Mouse (Mus musculus) CH12.LX (cell line): Measurements from ENCODE around the gene Ccdc18. TPM values are rescaled to one million over a fixed set of nuclear protein-coding genes. Genes with fewer than 3 reads are reported as not detected.

Experiments used
- DNase-seq: peaks from one replicate; pipeline ENCODE4 v3.0.0-alpha.2; 2013; ENCODE audit errors: extremely low read depth
- H3K27ac ChIP-seq: 2 replicates; pipeline ENCODE4 v1.5.1; 2012; ENCODE audit warnings: low read depth, mild to moderate bottlenecking, control low read depth, moderate library complexity; ENCODE audit not compliant: insufficient read depth
- H3K27me3 ChIP-seq: replicated peaks from 2 replicates; pipeline ENCODE3; 2012; ENCODE audit warnings: inconsistent platforms
- H3K36me3 ChIP-seq, 2 experiments: replicated peaks in 1 of 2; 2 replicates each; pipeline versions ENCODE3 to v1.6.1; 2012; ENCODE audit warnings: inconsistent platforms in 1 of 2, low read length in 1 of 2, mild to moderate bottlenecking in 1 of 2, mixed read lengths in 1 of 2, moderate library complexity in 1 of 2; ENCODE audit not compliant: control insufficient read depth in 1 of 2, insufficient read depth in 1 of 2
- H3K4me1 ChIP-seq, 2 experiments: 2 replicates each; pipeline ENCODE4 v1.6.1; 2012; ENCODE audit warnings: inconsistent platforms in 1 of 2, moderate library complexity in 1 of 2; ENCODE audit not compliant: insufficient read depth in 2 of 2, control insufficient read depth in 1 of 2
- H3K4me2 ChIP-seq: 2 replicates; pipeline ENCODE4 v1.6.1; 2012; ENCODE audit warnings: low read depth, mild to moderate bottlenecking, control low read depth; ENCODE audit not compliant: poor library complexity, insufficient read depth, severe bottlenecking
- H3K4me3 ChIP-seq, 3 experiments: fragments of 150-350 bp in 1 of 3; sonication (generic) in 1 of 3; replicated peaks in 1 of 3; 2 replicates each; pipeline versions ENCODE3 to v1.5.1; 2011 to 2012; ENCODE audit warnings: low read depth in 2 of 3, low read length in 2 of 3, mild to moderate bottlenecking in 2 of 3, moderate library complexity in 2 of 3, control low read depth in 1 of 3, improper control_type of control experiment in 1 of 3, inconsistent platforms in 1 of 3, mixed read lengths in 1 of 3; ENCODE audit not compliant: poor library complexity in 1 of 3
- H3K79me2 ChIP-seq: replicated peaks from 2 replicates; pipeline ENCODE4 v1.6.1; 2012; ENCODE audit warnings: mild to moderate bottlenecking, moderate library complexity; ENCODE audit not compliant: control insufficient read depth, poor library complexity, insufficient read depth, severe bottlenecking; ENCODE audit errors: extremely low read depth
- H3K9ac ChIP-seq: 2 replicates; pipeline ENCODE4 v1.6.1; 2012; ENCODE audit warnings: low read depth, mild to moderate bottlenecking, control low read depth, moderate library complexity; ENCODE audit not compliant: insufficient read depth
- H3K9me3 ChIP-seq: replicated peaks from 2 replicates; pipeline ENCODE3; 2012; ENCODE audit warnings: low read length, inconsistent platforms, mixed read lengths
- BHLHE40 ChIP-seq: IDR thresholded peaks from 2 replicates; pipeline ENCODE4 v1.6.1; 2011; ENCODE audit warnings: mild to moderate bottlenecking, low read depth, low read length, improper control_type of control experiment
- CHD1 ChIP-seq: IDR thresholded peaks from 2 replicates; pipeline ENCODE4 v1.6.1; 2012; ENCODE audit warnings: low read depth, low read length, improper control_type of control experiment, inconsistent platforms
- CHD2 ChIP-seq: IDR thresholded peaks from 2 replicates; pipeline ENCODE4 v1.6.1; 2011; ENCODE audit warnings: low read length, improper control_type of control experiment
- CTCF ChIP-seq, 2 experiments: IDR thresholded peaks in 1 of 2; conservative IDR thresholded peaks in 1 of 2; 2 replicates each; pipeline ENCODE4 v1.5.1; 2011 to 2012; ENCODE audit warnings: low read depth in 2 of 2, low read length in 2 of 2, improper control_type of control experiment in 1 of 2, inconsistent platforms in 1 of 2, mild to moderate bottlenecking in 1 of 2, moderate library complexity in 1 of 2
- E2F4 ChIP-seq: IDR thresholded peaks from 2 replicates; pipeline ENCODE4 v1.6.1; 2011; ENCODE audit warnings: low read depth, low read length, improper control_type of control experiment; ENCODE audit not compliant: insufficient replicate concordance
- ELF1 ChIP-seq: IDR thresholded peaks from 2 replicates; pipeline ENCODE4 v1.6.1; 2014; ENCODE audit warnings: low read depth, mild to moderate bottlenecking, inconsistent platforms, low read length, improper control_type of control experiment
- EP300 ChIP-seq: IDR thresholded peaks from 2 replicates; pipeline ENCODE4 v1.6.1; 2011; ENCODE audit warnings: low read length, improper control_type of control experiment
- ETS1 ChIP-seq: conservative IDR thresholded peaks from 2 replicates; pipeline ENCODE4 v1.6.1; 2012; ENCODE audit warnings: low read depth, mild to moderate bottlenecking, inconsistent platforms, low read length, improper control_type of control experiment, moderate library complexity
- GABPA ChIP-seq: IDR thresholded peaks from 2 replicates; pipeline ENCODE4 v1.6.1; 2012; ENCODE audit warnings: low read depth, low read length, improper control_type of control experiment, inconsistent platforms; ENCODE audit not compliant: insufficient replicate concordance
- HCFC1 ChIP-seq: IDR thresholded peaks from 2 replicates; pipeline ENCODE4 v1.6.1; 2012; ENCODE audit warnings: low read depth, mild to moderate bottlenecking, inconsistent platforms, low read length, improper control_type of control experiment
- IRF4 ChIP-seq: IDR thresholded peaks from 2 replicates; pipeline ENCODE4 v1.6.1; 2014; ENCODE audit warnings: low read depth, mild to moderate bottlenecking, inconsistent platforms, low read length, improper control_type of control experiment
- JUN ChIP-seq: IDR thresholded peaks from 2 replicates; pipeline ENCODE4 v1.6.1; 2011; ENCODE audit warnings: low read depth, mild to moderate bottlenecking, low read length, improper control_type of control experiment, moderate library complexity; ENCODE audit not compliant: insufficient read depth
- JUND ChIP-seq: conservative IDR thresholded peaks from 2 replicates; pipeline ENCODE4 v1.6.1; 2011; ENCODE audit warnings: low read depth, low read length, improper control_type of control experiment
- KAT2A ChIP-seq: IDR thresholded peaks from 2 replicates; pipeline ENCODE4 v1.6.1; 2012; ENCODE audit warnings: low read length, improper control_type of control experiment, inconsistent platforms; ENCODE audit not compliant: insufficient replicate concordance
- MAFK ChIP-seq: IDR thresholded peaks from 2 replicates; pipeline ENCODE4 v1.6.1; 2011; ENCODE audit warnings: low read length, improper control_type of control experiment; ENCODE audit not compliant: insufficient replicate concordance
- MAX ChIP-seq: IDR thresholded peaks from 2 replicates; pipeline ENCODE4 v1.6.1; 2011; ENCODE audit warnings: low read length, improper control_type of control experiment
- MAZ ChIP-seq: IDR thresholded peaks from 2 replicates; pipeline ENCODE4 v1.6.1; 2012; ENCODE audit warnings: low read depth, mild to moderate bottlenecking, inconsistent platforms, low read length, improper control_type of control experiment, moderate library complexity
- MEF2A ChIP-seq: IDR thresholded peaks from 2 replicates; pipeline ENCODE4 v1.6.1; 2014; ENCODE audit warnings: low read depth, mild to moderate bottlenecking, inconsistent platforms, low read length, improper control_type of control experiment, borderline replicate concordance
- MXI1 ChIP-seq: IDR thresholded peaks from 2 replicates; pipeline ENCODE4 v1.6.1; 2011; ENCODE audit warnings: mild to moderate bottlenecking, low read depth, low read length, improper control_type of control experiment
- MYC ChIP-seq: IDR thresholded peaks from 2 replicates; pipeline ENCODE4 v1.6.1; 2011; ENCODE audit warnings: low read depth, mild to moderate bottlenecking, improper control_type of control experiment, low read length
- NELFE ChIP-seq: IDR thresholded peaks from 2 replicates; pipeline ENCODE4 v1.6.1; 2011; ENCODE audit warnings: low read depth, low read length, improper control_type of control experiment
- NRF1 ChIP-seq: IDR thresholded peaks from 2 replicates; pipeline ENCODE4 v1.6.1; 2014; ENCODE audit warnings: low read depth, mild to moderate bottlenecking, inconsistent platforms, low read length, improper control_type of control experiment, moderate library complexity
- PAX5 ChIP-seq: IDR thresholded peaks from 2 replicates; pipeline ENCODE4 v1.6.1; 2012; ENCODE audit warnings: low read length, inconsistent platforms, mixed read lengths
- POLR2A ChIP-seq: IDR thresholded peaks from 2 replicates; pipeline ENCODE4 v1.6.1; 2011; ENCODE audit warnings: low read depth, mild to moderate bottlenecking, improper control_type of control experiment, low read length
- POLR2AphosphoS2 ChIP-seq: IDR thresholded peaks from 2 replicates; pipeline ENCODE4 v1.6.1; 2011; ENCODE audit warnings: low read depth, low read length, improper control_type of control experiment
- RAD21 ChIP-seq: IDR thresholded peaks from 2 replicates; pipeline ENCODE4 v1.6.1; 2011; ENCODE audit warnings: low read depth, mild to moderate bottlenecking, low read length, improper control_type of control experiment, moderate library complexity
- RCOR1 ChIP-seq: conservative IDR thresholded peaks from 2 replicates; pipeline ENCODE4 v1.6.1; 2012; ENCODE audit warnings: low read depth, mild to moderate bottlenecking, inconsistent platforms, low read length, improper control_type of control experiment
- SIN3A ChIP-seq: IDR thresholded peaks from 2 replicates; pipeline ENCODE4 v1.6.1; 2012; ENCODE audit warnings: low read length, improper control_type of control experiment, inconsistent platforms
- SMC3 ChIP-seq: IDR thresholded peaks from 2 replicates; pipeline ENCODE4 v1.6.1; 2011; ENCODE audit warnings: low read depth, low read length, improper control_type of control experiment
- TBP ChIP-seq: conservative IDR thresholded peaks from 2 replicates; pipeline ENCODE4 v1.6.1; 2011; ENCODE audit warnings: low read depth, low read length, improper control_type of control experiment
- TCF12 ChIP-seq: IDR thresholded peaks from 2 replicates; pipeline ENCODE4 v1.6.1; 2014; ENCODE audit warnings: low read depth, mild to moderate bottlenecking, inconsistent platforms, low read length, improper control_type of control experiment
- UBTF ChIP-seq: IDR thresholded peaks from 2 replicates; pipeline ENCODE4 v1.6.1; 2012; ENCODE audit warnings: low read depth, mild to moderate bottlenecking, inconsistent platforms, low read length, improper control_type of control experiment, moderate library complexity
- USF1 ChIP-seq: IDR thresholded peaks from 2 replicates; pipeline ENCODE4 v1.6.1; 2014; ENCODE audit warnings: low read depth, mild to moderate bottlenecking, inconsistent platforms, low read length, improper control_type of control experiment
- USF2 ChIP-seq: conservative IDR thresholded peaks from 2 replicates; pipeline ENCODE4 v1.6.1; 2011; ENCODE audit warnings: low read depth, low read length, improper control_type of control experiment
- ZC3H11A ChIP-seq: IDR thresholded peaks from 2 replicates; pipeline ENCODE4 v1.6.1; 2012; ENCODE audit warnings: low read depth, mild to moderate bottlenecking, inconsistent platforms, low read length, improper control_type of control experiment
- ZKSCAN1 ChIP-seq: IDR thresholded peaks from 2 replicates; pipeline ENCODE4 v1.6.1; 2012; ENCODE audit warnings: low read depth, inconsistent platforms, low read length, improper control_type of control experiment, borderline replicate concordance
- ZMIZ1 ChIP-seq: IDR thresholded peaks from 2 replicates; pipeline ENCODE4 v1.6.1; 2012; ENCODE audit warnings: low read depth, mild to moderate bottlenecking, inconsistent platforms, low read length, improper control_type of control experiment
- ZNF384 ChIP-seq: IDR thresholded peaks from 2 replicates; pipeline ENCODE4 v1.6.1; 2012; ENCODE audit warnings: low read depth, low read length, improper control_type of control experiment, inconsistent platforms
- dilution Hi-C: fragments of 300-500 bp; cut with MboI; formaldehyde crosslinking; loops from 2 replicates; pipeline ENCODE4 v1.14.3; 2020; ENCODE audit warnings: low sequenced_read_pairs; ENCODE audit not compliant: extremely low pct_unique_long_range_greater_than_20kb, extremely low pct_ligation_motif_present
- in situ Hi-C: fragments of 300-500 bp; cut with MboI; formaldehyde crosslinking; loops from 3 replicates; pipeline ENCODE4 v1.14.3; 2019; ENCODE audit warnings: low sequenced_read_pairs, low pct_ligation_motif_present, low pct_unique_long_range_greater_than_20kb, mixed read lengths
- polyA plus RNA-seq: library from polyadenylated mRNA; unstranded; fragments of >175 nt; gene quantifications from 2 replicates; pipeline ENCODE4 v1.2.1, GENCODE M21; 2012; ENCODE audit warnings: low read depth; ENCODE audit not compliant: insufficient read length
- total RNA-seq, 2 experiments: library from RNA; depleted of rRNA; stranded (reverse); fragments of 300-350 nt in 1 of 2; fragments of >200 nt in 1 of 2; gene quantifications; 2 replicates each; pipeline ENCODE4 v1.2.3; 2012 to 2014

Ccdc18 gene
- total and polyA plus RNA-seq, 3 experiments: 2.7 to 4.7 (median 3.9) TPM

DNA sequence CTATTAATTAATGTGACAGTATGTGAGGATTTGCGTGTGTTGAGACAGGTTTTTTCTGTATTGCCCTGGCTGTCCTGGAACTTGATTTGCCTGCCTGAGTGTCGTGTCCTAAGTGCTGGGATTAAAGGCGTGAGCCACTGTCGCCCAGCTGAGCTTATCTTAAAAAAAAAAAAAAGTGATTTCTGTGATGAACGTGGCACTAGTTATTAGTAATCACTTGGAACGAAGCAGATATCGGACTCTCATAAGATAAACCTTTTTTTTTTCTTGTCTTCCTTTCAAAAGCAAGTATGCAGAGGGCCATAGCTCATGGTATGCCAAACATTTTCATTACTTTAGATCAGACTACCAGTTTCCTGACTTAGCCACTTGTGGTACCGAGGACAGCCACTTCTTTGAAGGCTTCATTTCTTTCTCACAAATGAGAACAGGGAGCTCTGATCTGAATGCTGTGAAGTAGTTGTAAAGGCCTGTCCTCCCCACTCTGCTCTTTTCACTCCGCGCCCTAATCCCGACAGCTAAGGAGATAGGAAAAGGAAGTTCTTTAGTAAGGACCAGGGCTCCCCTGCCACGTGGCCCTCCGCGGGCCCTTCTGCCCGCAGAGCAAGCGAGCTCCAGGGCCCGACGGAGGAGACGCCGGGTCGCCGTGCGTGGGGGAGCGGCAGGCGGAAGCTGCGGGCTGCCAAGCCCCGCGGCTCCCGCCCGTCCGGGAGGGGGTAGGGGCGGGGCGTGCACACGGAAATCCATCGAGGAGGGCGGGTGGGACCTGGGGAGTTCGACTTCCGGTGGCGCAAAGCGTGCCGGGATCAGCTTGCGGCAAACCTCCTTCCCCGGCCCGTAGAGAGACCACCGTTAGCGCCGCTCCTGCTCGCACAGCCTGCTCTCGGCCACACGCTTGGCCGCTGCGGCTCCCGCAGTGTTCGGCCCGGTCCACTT, 135.7 kb downstream of the Ccdc18 start, which contains the start of gene Dr1:
Gene Dr1, plus strand, starts transcription at position 771 of the 936 bp plus-strand sequence.
- dilution Hi-C loops: no loop called here
- peak within 1 kb of the TSS; percentile 70 for H3K27ac ChIP-seq
- H3K79me2 ChIP-seq: peaks cover 34% of the 10 kb centered on the region
- no peaks in the 10 kb centered on the region for H3K9me3 ChIP-seq
- in situ Hi-C loops: no loop called here
- H3K36me3 ChIP-seq: peaks cover 0 to 9% of the 10 kb centered on the region in 2 experiments
- TF ChIP-seq RCOR1: no peak
- TF ChIP-seq POLR2A: peak; percentile 96
- TF ChIP-seq CHD1: no peak
- peak; percentile 67; the same call in 1 of the 2 replicates for TF ChIP-seq TCF12
- TF ChIP-seq BHLHE40: no peak
- TF ChIP-seq TBP: peak; percentile 57; the same call in 1 of the 2 replicates
- TF ChIP-seq SIN3A: peak; percentile 73
- no peak for TF ChIP-seq KAT2A
- TF ChIP-seq MYC: peak; percentile 89
- no peak for TF ChIP-seq JUN
- no peak for TF ChIP-seq NRF1
- peak; percentile 83 for TF ChIP-seq MAZ
- peak; percentile 97 for TF ChIP-seq NELFE
- TF ChIP-seq UBTF: no peak
- no peak for TF ChIP-seq CTCF (conservative IDR thresholded peaks at IDR 0.05 in 1 of 2, IDR thresholded peaks at IDR 0.05 in 1 of 2; ENCODE audit: low read depth in 2 of 2, low read length in 2 of 2)
- 0 out of 2 replicates have a peak, but pooled peaks have one; percentile 7 for TF ChIP-seq CHD2
- TF ChIP-seq USF1: peak; percentile 24; the same call in 1 of the 2 replicates
- no peak for TF ChIP-seq RAD21
- TF ChIP-seq JUND: 0 out of 2 replicates have a peak, but pooled peaks have one; percentile 10
- TF ChIP-seq ZKSCAN1: no peak
- peak; percentile 85 for TF ChIP-seq ELF1
- peak; percentile 10 for TF ChIP-seq SMC3
- peak; percentile 75; the same call in 1 of the 2 replicates for TF ChIP-seq ZMIZ1
- no peak for TF ChIP-seq PAX5
- TF ChIP-seq EP300: no peak
- TF ChIP-seq MEF2A: peak; percentile 59
- no peak for TF ChIP-seq MAFK
- TF ChIP-seq MAX: peak; percentile 91
- peak; percentile 69; the same call in 1 of the 2 replicates for TF ChIP-seq POLR2AphosphoS2
- no peak for TF ChIP-seq GABPA
- TF ChIP-seq ZC3H11A: no peak
- TF ChIP-seq HCFC1: peak; percentile 77
- no peak for TF ChIP-seq IRF4
- TF ChIP-seq ETS1: no peak
- no peak for TF ChIP-seq E2F4
- TF ChIP-seq USF2: no peak
- TF ChIP-seq ZNF384: peak; percentile 49; the same call in 1 of the 2 replicates
- peak; percentile 90 for TF ChIP-seq MXI1
- H3K4me3 ChIP-seq: peak within 1 kb of the TSS; percentile 68 to 98 (median 86)
- peak within 1 kb of the TSS; percentile 82 for H3K4me2 ChIP-seq
- no peaks in the 10 kb centered on the region for H3K27me3 ChIP-seq
- peak; percentile 83 for DNase-seq
- peak within 1 kb of the TSS; percentile 88 for H3K9ac ChIP-seq
- peaks cover 0 to 19% of the 10 kb centered on the region in 2 experiments; a peak in 2 of 4 replicates for H3K4me1 ChIP-seq
